Mouse (Mus musculus): ENCODE results near the gene Ttc39b.
"Not testable (repeated sequence)": the region's sequence is repeated elsewhere in the genome, so short reads cannot be mapped to it uniquely, and the experiment has no call there.

DNA sequence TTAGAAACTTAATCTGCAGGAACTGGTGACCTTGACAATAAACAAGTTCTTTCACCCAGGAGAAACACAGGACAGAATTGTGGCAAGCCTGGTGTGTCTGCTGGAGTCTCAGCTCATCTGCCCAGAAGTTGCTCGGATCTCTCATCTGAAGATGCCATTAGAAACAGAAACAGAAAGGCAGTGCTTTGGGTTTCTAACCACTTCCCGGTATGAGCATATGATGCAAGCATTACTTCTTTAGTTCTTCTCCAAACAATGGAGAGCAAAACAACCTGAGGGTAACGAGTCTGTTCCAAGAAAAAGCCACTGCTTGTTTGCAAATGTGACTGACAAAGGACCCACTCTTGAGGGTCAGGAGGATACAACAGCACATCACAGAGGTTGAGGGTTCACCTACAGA, 88.8 kb downstream of the Ttc39b start:
- TF ChIP-seq HCFC1 (IDR thresholded peaks at IDR 0.05; ENCODE audit: borderline replicate concordance, insufficient read depth, low read length); MAFK (IDR thresholded peaks at IDR 0.05; ENCODE audit: insufficient read depth, low read depth, low read length); CHD2 (IDR thresholded peaks at IDR 0.05; ENCODE audit: low read depth, low read length); ZC3H11A (IDR thresholded peaks at IDR 0.05; ENCODE audit: borderline replicate concordance, low read depth, low read length); ZNF384 (IDR thresholded peaks at IDR 0.05; ENCODE audit: low read depth, low read length): not testable (repeated sequence)
